Mouse (Mus musculus): ENCODE results near the gene Cldn5. TPM values are rescaled to one million over a fixed set of nuclear protein-coding genes. Genes with fewer than 3 reads are reported as not detected.

Cldn5 gene
- polyA plus RNA-seq, 1 experiment = 0.02 TPM

DNA sequence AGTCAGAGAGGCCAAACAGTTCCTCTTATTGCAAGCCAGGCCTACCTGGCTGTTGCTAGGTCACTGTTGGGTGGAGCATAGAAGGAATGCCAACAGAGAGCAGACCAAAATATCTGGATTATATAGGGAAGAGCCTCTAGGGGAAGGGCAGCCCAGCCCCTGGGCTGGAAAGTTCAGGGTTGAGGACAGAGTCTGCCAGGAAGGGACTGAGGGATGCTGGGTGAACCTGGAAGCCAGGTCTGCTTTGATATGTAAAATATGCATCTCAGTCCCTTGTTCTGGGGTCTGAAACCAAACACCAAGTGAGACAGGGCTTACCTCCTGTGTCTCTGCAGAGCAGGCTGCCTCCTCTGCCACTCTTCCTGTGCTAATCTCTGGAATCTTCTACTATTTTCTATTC is 38.3 kb upstream of the Cldn5 start:
- H3K79me2 ChIP-seq (ENCODE audit: control insufficient read depth, insufficient read depth) = no peaks in the 10 kb centered on the region
- TF ChIP-seq USF1 (IDR thresholded peaks at IDR 0.05; ENCODE audit: low read depth) (no peak), MYOG (IDR thresholded peaks at IDR 0.05; ENCODE audit: control insufficient read depth, extremely low read depth, insufficient read length) (no peak), MYOD1 (IDR thresholded peaks at IDR 0.05; ENCODE audit: control insufficient read depth, insufficient read length, low read depth) (no peak), MAX (IDR thresholded peaks at IDR 0.05) (no peak), CEBPB (IDR thresholded peaks at IDR 0.05; ENCODE audit: low read depth) (no peak), CTCF (IDR thresholded peaks at IDR 0.05; ENCODE audit: control insufficient read depth, insufficient read depth, insufficient read length) (no peak), FOSL1 (IDR thresholded peaks at IDR 0.05; ENCODE audit: insufficient read depth, low read length, poor library complexity, severe bottlenecking) (no peak)
- no peak overlapping the region for H3ac ChIP-seq (ENCODE audit: control insufficient read depth, insufficient read length, low read depth)
- H3K27me3 ChIP-seq (ENCODE audit: control insufficient read depth, insufficient read depth, insufficient read length) = no peaks in the 10 kb centered on the region
- no peaks in the 10 kb centered on the region for H3K36me3 ChIP-seq (ENCODE audit: control insufficient read depth, insufficient read depth)
- no peak overlapping the region for H3K4me3 ChIP-seq (ENCODE audit: insufficient read depth, poor library complexity, severe bottlenecking)
- no peaks in the 10 kb centered on the region for H3K79me3 ChIP-seq (ENCODE audit: low read depth)

DNA sequence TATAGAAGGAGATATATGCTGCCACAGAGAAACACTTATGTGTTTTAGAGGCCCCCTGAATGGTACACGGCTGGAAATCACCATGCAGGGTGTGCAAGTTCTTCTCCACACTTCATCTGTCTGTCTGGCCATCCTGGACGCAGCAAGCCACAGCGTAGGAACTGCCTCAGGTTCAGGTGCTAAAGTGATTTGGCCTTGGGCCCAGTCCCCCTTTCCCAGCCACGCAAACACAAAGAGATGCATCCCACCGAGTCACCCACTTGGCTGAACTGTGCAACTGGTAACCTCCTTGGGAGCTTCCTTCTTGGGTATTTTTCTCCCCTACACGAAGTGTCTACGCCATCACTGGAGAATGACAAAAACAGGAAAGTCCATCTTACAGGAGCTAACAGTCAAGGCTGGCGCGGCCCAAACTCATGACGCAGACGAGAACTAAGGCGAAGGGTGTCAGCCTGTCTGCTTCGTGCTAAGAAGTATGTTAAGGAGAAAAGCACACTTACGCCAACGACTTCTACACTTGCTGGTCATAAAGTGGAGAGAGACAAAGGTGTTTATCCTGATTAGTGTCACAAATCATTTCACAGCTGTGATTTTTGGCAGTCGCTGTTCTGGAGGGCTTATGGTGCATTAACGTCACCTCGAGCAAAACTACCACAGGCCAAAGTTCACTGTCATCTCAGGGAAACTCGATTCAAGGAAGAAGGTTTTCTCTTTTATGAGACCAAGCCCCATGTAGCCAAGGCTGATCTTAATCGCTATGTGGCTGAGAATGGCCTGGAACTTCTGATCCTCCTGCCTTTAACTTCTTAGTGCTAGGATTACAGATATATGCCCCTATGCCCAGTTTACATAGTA is 30.2 kb upstream of the Cldn5 start:
- H3K79me3 ChIP-seq (ENCODE audit: low read depth) = no peaks in the 10 kb centered on the region
- TF ChIP-seq MAX (IDR thresholded peaks at IDR 0.05) = no peak
- no peak overlapping the region for H3K4me3 ChIP-seq (ENCODE audit: insufficient read depth, poor library complexity, severe bottlenecking)
- H3K27me3 ChIP-seq (ENCODE audit: control insufficient read depth, insufficient read depth, insufficient read length) = no peaks in the 10 kb centered on the region
- no peak overlapping the region for H3ac ChIP-seq (ENCODE audit: control insufficient read depth, insufficient read length, low read depth)
- H3K36me3 ChIP-seq (ENCODE audit: control insufficient read depth, insufficient read depth) = no peaks in the 10 kb centered on the region
- no peaks in the 10 kb centered on the region for H3K79me2 ChIP-seq (ENCODE audit: control insufficient read depth, insufficient read depth)

- Histone ChIP-seq H3K79me3 (ENCODE audit: low read depth) (no peaks in the 10 kb centered on the region), H3K27me3 (ENCODE audit: control insufficient read depth, insufficient read depth, insufficient read length) (no peaks in the 10 kb centered on the region), H3ac (ENCODE audit: control insufficient read depth, insufficient read length, low read depth) (no peak overlapping the region), H3K79me2 (ENCODE audit: control insufficient read depth, insufficient read depth) (no peaks in the 10 kb centered on the region), H3K4me3 (ENCODE audit: insufficient read depth, poor library complexity, severe bottlenecking) (no peak overlapping the region), H3K36me3 (ENCODE audit: control insufficient read depth, insufficient read depth) (no peaks in the 10 kb centered on the region)
- no peak for TF ChIP-seq FOSL1 (IDR thresholded peaks at IDR 0.05; ENCODE audit: insufficient read depth, low read length, poor library complexity, severe bottlenecking)
These were observed 25.5 kb upstream of the Cldn5 start for GRCm38 (mm10) chr16:18751101-18751500.

- Histone ChIP-seq H3K27me3 (ENCODE audit: control insufficient read depth, insufficient read depth, insufficient read length) (no peaks in the 10 kb centered on the region), H3K4me3 (ENCODE audit: insufficient read depth, poor library complexity, severe bottlenecking) (no peak overlapping the region), H3ac (ENCODE audit: control insufficient read depth, insufficient read length, low read depth) (no peak overlapping the region), H3K79me2 (ENCODE audit: control insufficient read depth, insufficient read depth) (no peaks in the 10 kb centered on the region), H3K36me3 (ENCODE audit: control insufficient read depth, insufficient read depth) (no peaks in the 10 kb centered on the region), H3K79me3 (ENCODE audit: low read depth) (no peaks in the 10 kb centered on the region)
- TF ChIP-seq USF1 (IDR thresholded peaks at IDR 0.05; ENCODE audit: low read depth) = no peak
- TF ChIP-seq MYOD1 (IDR thresholded peaks at IDR 0.05; ENCODE audit: control insufficient read depth, insufficient read length, low read depth) = no peak
- no peak for TF ChIP-seq MAX (IDR thresholded peaks at IDR 0.05)
- TF ChIP-seq MYOG (IDR thresholded peaks at IDR 0.05; ENCODE audit: control insufficient read depth, extremely low read depth, insufficient read length) = no peak
- no peak for TF ChIP-seq CTCF (IDR thresholded peaks at IDR 0.05; ENCODE audit: control insufficient read depth, insufficient read depth, insufficient read length)
- TF ChIP-seq CEBPB (IDR thresholded peaks at IDR 0.05; ENCODE audit: low read depth) = no peak
- TF ChIP-seq FOSL1 (IDR thresholded peaks at IDR 0.05; ENCODE audit: insufficient read depth, low read length, poor library complexity, severe bottlenecking) = no peak
These were observed 24.7 kb upstream of the Cldn5 start for GRCm38 (mm10) chr16:18751885-18752499.

- Histone ChIP-seq H3K79me3 (ENCODE audit: low read depth) (no peaks in the 10 kb centered on the region), H3K79me2 (ENCODE audit: control insufficient read depth, insufficient read depth) (no peaks in the 10 kb centered on the region), H3K27me3 (ENCODE audit: control insufficient read depth, insufficient read depth, insufficient read length) (no peaks in the 10 kb centered on the region), H3ac (ENCODE audit: control insufficient read depth, insufficient read length, low read depth) (no peak overlapping the region), H3K4me3 (ENCODE audit: insufficient read depth, poor library complexity, severe bottlenecking) (no peak overlapping the region), H3K36me3 (ENCODE audit: control insufficient read depth, insufficient read depth) (no peaks in the 10 kb centered on the region)
- TF ChIP-seq CEBPB (IDR thresholded peaks at IDR 0.05; ENCODE audit: low read depth) (no peak), MAX (IDR thresholded peaks at IDR 0.05) (no peak), MYOD1 (IDR thresholded peaks at IDR 0.05; ENCODE audit: control insufficient read depth, insufficient read length, low read depth) (no peak), FOSL1 (IDR thresholded peaks at IDR 0.05; ENCODE audit: insufficient read depth, low read length, poor library complexity, severe bottlenecking) (no peak), CTCF (IDR thresholded peaks at IDR 0.05; ENCODE audit: control insufficient read depth, insufficient read depth, insufficient read length) (no peak), USF1 (IDR thresholded peaks at IDR 0.05; ENCODE audit: low read depth) (no peak), MYOG (IDR thresholded peaks at IDR 0.05; ENCODE audit: control insufficient read depth, extremely low read depth, insufficient read length) (no peak)
These were observed 14.9 kb upstream of the Cldn5 start for GRCm38 (mm10) chr16:18761734-18762133.

DNA sequence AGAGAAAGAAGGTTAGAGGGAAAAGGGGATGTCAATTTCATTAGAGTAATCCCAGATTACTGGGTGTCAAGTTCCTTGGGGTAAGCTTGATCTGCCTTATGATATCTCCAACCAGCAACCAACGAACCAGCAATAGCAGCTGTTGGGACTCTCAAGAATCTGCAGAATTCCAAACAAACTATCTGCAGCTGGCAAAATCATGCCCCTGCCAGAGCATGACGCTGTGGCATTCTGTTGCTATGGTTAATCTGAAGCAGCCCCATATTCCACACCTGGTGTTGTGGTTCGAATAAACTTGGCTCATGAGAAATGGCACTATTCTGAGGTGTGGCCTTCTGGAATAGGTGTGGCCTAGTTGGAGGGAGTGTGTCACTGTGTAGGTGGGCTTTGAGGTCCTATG is 13.7 kb upstream of the Cldn5 start:
- Histone ChIP-seq H3K79me2 (ENCODE audit: control insufficient read depth, insufficient read depth) (no peaks in the 10 kb centered on the region), H3ac (ENCODE audit: control insufficient read depth, insufficient read length, low read depth) (no peak overlapping the region), H3K4me3 (ENCODE audit: insufficient read depth, poor library complexity, severe bottlenecking) (no peak overlapping the region), H3K27me3 (ENCODE audit: control insufficient read depth, insufficient read depth, insufficient read length) (no peaks in the 10 kb centered on the region), H3K79me3 (ENCODE audit: low read depth) (no peaks in the 10 kb centered on the region), H3K36me3 (ENCODE audit: control insufficient read depth, insufficient read depth) (no peaks in the 10 kb centered on the region)
- no peak for TF ChIP-seq FOSL1 (IDR thresholded peaks at IDR 0.05; ENCODE audit: insufficient read depth, low read length, poor library complexity, severe bottlenecking)
- no peak for TF ChIP-seq MAX (IDR thresholded peaks at IDR 0.05)
- TF ChIP-seq MYOD1 (IDR thresholded peaks at IDR 0.05; ENCODE audit: control insufficient read depth, insufficient read length, low read depth) = no peak
- TF ChIP-seq USF1 (IDR thresholded peaks at IDR 0.05; ENCODE audit: low read depth) = no peak
- no peak for TF ChIP-seq CTCF (IDR thresholded peaks at IDR 0.05; ENCODE audit: control insufficient read depth, insufficient read depth, insufficient read length)
- TF ChIP-seq MYOG (IDR thresholded peaks at IDR 0.05; ENCODE audit: control insufficient read depth, extremely low read depth, insufficient read length) = no peak
- TF ChIP-seq CEBPB (IDR thresholded peaks at IDR 0.05; ENCODE audit: low read depth) = no peak

Data from C2C12 (cell line).